Mouse (Mus musculus): Measurements from ENCODE around the gene Sf3a1.
A peak's percentile ranks its signal among the peaks of the same experiment; 100 is the strongest.

Gene Sf3a1

DNA sequence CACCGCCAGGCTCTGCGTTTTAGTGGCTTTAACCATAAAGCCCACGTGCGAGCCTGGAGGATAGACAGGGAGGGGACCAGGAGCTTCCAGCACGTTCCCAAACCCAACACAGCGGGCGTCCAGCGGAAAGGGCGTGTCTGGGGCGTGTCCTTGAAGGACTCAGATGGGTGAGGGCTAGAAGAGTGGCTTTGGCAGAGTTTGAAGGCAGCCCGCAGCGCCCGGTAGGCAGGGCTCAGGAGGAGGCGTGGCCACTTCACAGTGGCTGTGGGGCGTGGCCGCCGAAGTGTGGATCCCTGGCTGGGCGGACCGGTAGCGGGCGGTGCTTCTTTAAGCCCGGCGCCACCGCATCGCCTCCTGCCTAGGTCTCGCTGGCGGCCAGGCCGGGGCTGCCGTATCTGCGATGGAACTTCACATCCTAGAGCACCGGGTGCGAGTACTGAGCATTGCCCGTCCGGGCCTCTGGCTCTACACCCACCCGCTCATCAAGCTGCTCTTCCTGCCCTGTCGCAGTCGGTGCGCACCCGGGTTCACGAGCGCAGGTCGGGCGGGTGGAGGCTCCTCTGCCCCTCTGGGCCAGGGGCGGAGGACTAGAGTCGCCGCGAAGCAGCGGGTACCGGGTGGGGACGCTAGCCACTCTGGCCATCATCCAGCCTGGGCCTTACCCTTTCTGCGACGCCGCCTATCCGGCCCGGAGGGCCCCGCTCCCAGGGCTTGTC lies 57.9 kb downstream of the Sf3a1 start, which contains the start of gene Castor1:
TSS of gene Castor1 (plus strand) at position 312 of the 716 bp plus-strand sequence.
- DNase-seq (ENCODE audit: low spot score): peak; percentile 93

DNA sequence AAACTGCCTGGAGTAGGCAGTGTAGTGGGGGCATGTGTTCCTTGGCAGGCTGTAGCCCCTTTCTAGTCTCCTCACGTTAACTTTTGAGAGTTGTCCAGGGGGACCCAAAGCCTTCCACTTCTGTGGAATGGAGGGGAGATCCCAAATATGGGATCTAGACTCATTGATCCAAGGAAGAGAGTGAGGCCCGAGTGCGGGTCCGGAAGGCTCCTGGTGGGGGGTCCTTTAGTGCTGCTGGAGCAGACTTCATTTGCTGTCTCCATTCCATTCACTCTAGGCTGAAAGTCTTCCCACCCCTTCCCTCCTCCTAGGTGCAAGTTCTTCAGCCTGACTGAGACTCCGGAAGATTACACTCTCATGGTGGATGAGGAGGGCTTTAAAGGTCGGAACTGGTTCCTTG lies 58.5 kb downstream of the Sf3a1 start:
- no peak for DNase-seq (ENCODE audit: low spot score)

DNA sequence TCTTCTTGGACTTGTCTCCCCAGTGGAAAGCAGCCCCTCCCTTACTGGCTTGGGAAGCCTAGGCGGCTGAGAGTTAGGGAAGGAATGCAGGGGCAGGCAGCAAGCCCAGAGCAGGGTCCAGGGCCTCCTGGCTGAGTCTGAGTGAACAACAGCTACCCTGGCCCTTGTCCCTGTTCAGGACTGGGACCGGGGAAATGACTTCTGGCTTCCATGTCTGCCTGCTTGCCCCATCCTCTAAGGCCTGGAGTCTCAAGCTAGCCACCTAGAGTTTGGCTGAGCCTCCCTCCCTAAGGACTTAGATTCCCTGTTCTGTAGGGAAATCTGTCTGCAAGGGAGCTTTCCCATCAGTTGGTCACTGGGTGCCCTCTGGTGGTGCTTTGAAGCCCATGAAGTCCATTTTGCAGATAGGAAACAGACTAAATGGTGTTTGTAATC lies 59.2 kb downstream of the Sf3a1 start:
- peak; percentile 81 for DNase-seq (ENCODE audit: low spot score)

GRCm38 (mm10) chr11:4219908-4220307 lies 59.8 kb downstream of the Sf3a1 start:
- DNase-seq (ENCODE audit: low spot score): no peak

DNA sequence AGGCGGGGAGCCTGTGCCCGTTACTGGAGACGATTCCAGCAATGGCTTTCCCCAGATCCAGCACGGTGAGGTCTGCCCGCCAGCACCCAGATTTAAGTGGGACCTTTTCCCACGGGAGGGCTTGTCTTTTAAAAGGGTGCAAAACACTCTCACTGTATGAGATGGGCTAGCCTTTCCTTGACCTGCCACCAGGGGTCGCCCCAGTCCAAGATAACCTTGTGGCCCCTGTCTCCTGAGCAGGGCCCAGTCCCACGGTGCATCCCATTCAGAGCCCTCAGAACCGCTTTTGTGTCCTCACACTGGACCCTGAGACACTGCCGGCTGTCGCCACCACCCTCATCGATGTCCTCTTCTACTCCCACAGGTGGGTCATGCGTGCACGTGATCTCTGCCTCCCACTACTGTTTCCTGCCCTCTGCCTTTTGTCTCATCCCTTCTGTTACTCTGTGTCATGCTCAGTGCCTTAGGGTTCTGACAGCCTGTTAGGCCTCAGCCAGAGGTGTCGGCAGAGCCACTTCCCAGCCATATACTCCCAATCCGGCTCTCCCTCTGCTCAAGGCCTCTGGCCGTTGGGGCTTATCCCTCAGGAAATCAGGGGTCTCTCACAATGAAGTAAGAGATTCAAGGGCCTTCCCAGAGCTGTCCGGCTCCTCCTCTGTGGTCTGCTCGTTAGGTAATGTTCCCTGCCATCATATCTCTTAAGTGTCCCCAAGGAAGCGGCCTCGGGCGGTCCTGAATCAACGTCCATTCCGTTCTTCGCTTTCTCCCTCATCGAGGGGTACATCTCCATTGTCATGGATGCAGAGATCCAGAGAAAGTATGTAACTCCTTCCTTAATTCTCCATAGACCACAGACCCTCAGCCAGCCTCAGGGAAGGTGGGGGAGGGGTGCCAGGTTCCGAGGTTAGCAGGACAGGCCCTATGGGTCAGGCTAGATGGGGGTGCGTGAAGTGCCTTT lies 60.6 kb downstream of the Sf3a1 start:
- peak; percentile 80 for DNase-seq (ENCODE audit: low spot score)

- no peak for DNase-seq (ENCODE audit: low spot score)
Measured at GRCm38 (mm10) chr11:4222046-4222950, 62.1 kb downstream of the Sf3a1 start.

DNA sequence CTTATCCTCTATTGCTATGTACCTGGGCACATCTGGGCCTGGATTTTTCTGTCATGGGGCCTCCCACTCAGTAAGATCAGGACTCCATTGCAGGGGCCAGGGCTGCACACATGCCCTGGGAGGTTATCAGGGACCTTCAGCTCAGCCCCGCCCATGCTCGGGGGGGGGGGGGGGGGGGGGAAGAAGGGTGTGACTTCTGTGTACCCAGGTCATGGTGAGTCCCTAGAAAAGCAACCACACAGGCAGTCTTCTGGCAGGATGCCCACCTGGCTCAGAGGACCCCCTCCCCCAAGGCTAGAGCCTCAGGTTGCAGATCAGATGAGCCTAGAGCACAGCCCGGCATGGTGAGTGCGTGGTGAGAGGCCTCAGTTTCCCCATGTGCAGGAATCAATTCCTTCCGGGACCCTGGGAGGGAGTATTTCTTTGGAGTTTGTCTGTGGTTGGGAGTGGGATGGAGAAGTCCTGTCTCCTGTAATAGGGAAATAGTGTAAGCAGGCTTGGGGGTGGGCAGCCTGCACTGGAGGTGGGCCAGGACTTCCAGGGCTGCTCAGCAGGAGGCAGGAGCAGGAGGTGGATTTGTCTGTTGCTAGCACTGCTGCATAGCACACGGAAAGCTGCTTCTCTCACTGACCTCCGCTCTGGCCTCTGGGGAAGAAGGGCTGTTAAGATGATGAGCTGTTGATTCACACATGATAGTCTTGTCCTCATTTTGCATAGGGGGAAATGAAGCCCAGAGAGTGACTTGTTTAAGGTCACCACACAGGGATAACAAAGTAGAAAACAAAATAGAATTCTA lies 63.4 kb downstream of the Sf3a1 start:
- DNase-seq (ENCODE audit: low spot score): no peak

DNA sequence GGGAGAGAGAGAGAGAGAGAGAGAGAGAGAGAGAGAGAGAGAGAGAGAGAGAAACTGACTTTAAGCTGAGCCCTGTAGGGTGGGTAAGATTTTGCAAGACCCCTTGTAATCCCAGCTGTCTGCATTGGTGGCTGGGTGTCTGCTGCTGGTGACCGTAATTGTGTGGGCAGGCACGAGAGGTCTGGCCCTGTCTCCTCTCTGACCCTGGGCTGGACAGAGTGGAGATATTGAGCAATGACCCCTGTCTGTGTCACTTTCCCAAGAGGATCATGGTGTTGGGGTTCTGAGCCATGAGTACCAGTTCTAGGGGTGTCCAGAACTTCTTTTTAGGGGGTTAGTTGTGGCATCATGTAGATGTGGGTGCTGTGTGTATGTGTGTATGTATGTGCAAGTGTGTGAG lies 64.1 kb downstream of the Sf3a1 start:
- no peak for DNase-seq (ENCODE audit: low spot score)

GRCm38 (mm10) chr11:4226569-4227325 lies 66.6 kb downstream of the Sf3a1 start:
- DNase-seq (ENCODE audit: low spot score): no peak

GRCm38 (mm10) chr11:4228463-4228862 lies 68.3 kb downstream of the Sf3a1 start:
- no peak for DNase-seq (ENCODE audit: low spot score)

DNA sequence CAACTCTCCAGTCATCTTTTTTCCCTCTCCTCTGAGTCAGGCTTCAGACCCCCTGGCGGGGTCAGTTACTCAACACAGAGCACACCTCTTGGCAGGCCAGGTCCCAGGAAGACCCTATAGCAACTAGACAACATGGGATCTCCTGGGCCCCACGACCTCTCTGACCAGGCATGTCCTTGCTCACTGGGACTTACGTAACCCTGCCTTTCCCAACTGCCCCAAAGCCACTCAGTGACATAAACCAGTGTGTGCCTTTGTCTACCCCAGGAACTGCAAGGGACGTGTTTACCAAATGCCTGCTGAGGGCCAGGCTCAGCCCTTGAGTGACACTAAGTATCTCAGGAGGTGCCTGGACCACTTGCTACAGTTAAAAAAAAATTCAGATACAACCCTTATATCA lies 69.7 kb downstream of the Sf3a1 start:
- no peak for DNase-seq (ENCODE audit: low spot score)

DNA sequence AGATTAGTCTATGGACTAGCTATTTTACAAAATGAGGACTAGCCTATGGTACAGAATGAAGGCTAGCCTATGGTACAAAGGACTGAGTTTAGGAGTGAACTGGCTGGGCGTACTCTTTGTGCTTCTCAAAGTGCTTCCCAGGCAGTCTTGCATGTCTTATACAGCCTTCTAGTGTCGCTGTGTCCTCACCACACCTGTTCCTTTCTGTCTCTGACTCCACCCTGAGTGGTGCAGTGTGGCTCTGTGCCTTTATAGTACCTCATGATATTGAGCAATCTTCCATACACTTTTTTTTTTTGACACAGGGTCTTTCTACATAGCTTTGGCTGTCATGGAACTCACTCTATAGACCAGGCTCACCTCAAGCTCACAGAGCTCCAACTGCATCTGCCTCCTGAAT lies 71.3 kb downstream of the Sf3a1 start:
- no peak for DNase-seq (ENCODE audit: low spot score)

Data from embryo, embryonic 10 days (tissue).